ENCODE assay signal across 9 mouse cellular contexts in genomic region chr2:143837291-143837701, GRCm38 (mm10). TPM values are rescaled to one million over a fixed set of nuclear protein-coding genes. Genes with fewer than 3 reads are reported as not detected.
DNase-seq lines count a peak whose midpoint lies in the region; ATAC-seq and TF ChIP-seq lines count a peak whose summit lies in the region.
"Had no signal": no experiment of that assay in that cellular context is flagged by ENCODE, and none has a peak within 500 bp of the region (broad histone marks: within the 10 kb centered on the region; RNA-seq: fewer than 3 reads in every experiment).

No protein-coding gene starts in this region.

- H3K36me3 ChIP-seq in heart, embryonic 16.5 days (ENCODE audit: control insufficient read depth, insufficient read depth) = no peaks in the 10 kb centered on the region
- no peaks in the 10 kb centered on the region for H3K36me3 ChIP-seq in liver, embryonic 14.5 days (replicated peaks; ENCODE audit: control insufficient read depth, insufficient read depth, low read depth)
- H3K36me3 ChIP-seq in neural tube, embryonic 11.5 days (ENCODE audit: control insufficient read depth, insufficient read depth, low read length) = no peaks in the 10 kb centered on the region
- no peaks in the 10 kb centered on the region for H3K36me3 ChIP-seq in stomach, postnatal 0 days (ENCODE audit: control insufficient read depth, insufficient read depth, low read length)

- TF ChIP-seq CTCF in liver, embryonic 14.5 days (IDR thresholded peaks at IDR 0.05; ENCODE audit: low read depth) = peak; percentile 80
- peak; percentile 87 for TF ChIP-seq CTCF in stomach, postnatal 0 days (IDR thresholded peaks at IDR 0.05; ENCODE audit: low read depth)

- DNase-seq in CD4-positive, CD25-positive, alpha-beta regulatory T cell, adult 2 months (ENCODE audit: low read depth, low spot score) = peak; percentile 83
- DNase-seq in brain, embryonic 18.5 days (ENCODE audit: low read depth, low spot score) = peak; percentile 39
- DNase-seq in fibroblast of lung, adult 2 months (ENCODE audit: low read depth) = peak; percentile 58
- DNase-seq in kidney, postnatal 25 days = peak; percentile 69 to 85
- DNase-seq in liver, embryonic 14.5 days (ENCODE audit: low read depth in 3 of 3, low spot score in 3 of 3) = peak; percentile 46 to 62 (median 59)
- peak; percentile 79 for DNase-seq in neural tube, embryonic 11.5 days (ENCODE audit: low spot score)
- peak; percentile 72 for DNase-seq in stomach, postnatal 0 days (ENCODE audit: low spot score)

- 3% methylated on average over 8 of the region's 8 CpGs for WGBS in heart, embryonic 16.5 days
- 6% methylated on average over 8 of the region's 8 CpGs for WGBS in liver, embryonic 14.5 days (ENCODE audit: insufficient replicate concordance)
- 1% methylated on average over 8 of the region's 8 CpGs for WGBS in neural tube, embryonic 11.5 days
- WGBS in stomach, postnatal 0 days = 2% methylated on average over 8 of the region's 8 CpGs

- ATAC-seq in heart, embryonic 16.5 days (replicated peaks; ENCODE audit: extremely low read depth, insufficient read depth, low FRiP score) = 0 out of 2 replicates have a peak, but pooled peaks have one; percentile 49
- ATAC-seq in liver, embryonic 14.5 days (ENCODE audit: insufficient read depth) = no peak
- ATAC-seq in neural tube, embryonic 11.5 days (ENCODE audit: insufficient read depth, low FRiP score, low TSS enrichment) = peak; percentile 60
- peak; percentile 48; the same call in 1 of the 2 replicates for ATAC-seq in stomach, postnatal 0 days (ENCODE audit: low FRiP score, low TSS enrichment)

- H3K9me3 ChIP-seq in heart, embryonic 16.5 days (replicated peaks; ENCODE audit: control insufficient read depth, low read length) = no peaks in the 10 kb centered on the region
- no peaks in the 10 kb centered on the region for H3K9me3 ChIP-seq in liver, embryonic 14.5 days (ENCODE audit: control insufficient read depth, low read length)
- no peaks in the 10 kb centered on the region for H3K9me3 ChIP-seq in neural tube, embryonic 11.5 days (ENCODE audit: control insufficient read depth, low read length)
- no peaks in the 10 kb centered on the region for H3K9me3 ChIP-seq in stomach, postnatal 0 days (ENCODE audit: control insufficient read depth, low read length)

- H3K4me2 ChIP-seq in heart, embryonic 16.5 days (ENCODE audit: low read depth, low read length) = peak overlapping the region; percentile 72
- peak overlapping the region; percentile 36; the same call in 1 of the 2 replicates for H3K4me2 ChIP-seq in liver, embryonic 14.5 days (ENCODE audit: low read depth)
- peak overlapping the region; percentile 26 for H3K4me2 ChIP-seq in neural tube, embryonic 11.5 days (ENCODE audit: low read depth)
- peak overlapping the region; percentile 51; the same call in 1 of the 2 replicates for H3K4me2 ChIP-seq in stomach, postnatal 0 days (replicated peaks; ENCODE audit: low read depth)

- peak overlapping the region; percentile 43 for H3K4me3 ChIP-seq in heart, embryonic 16.5 days (ENCODE audit: low read length)
- no peak overlapping the region for H3K4me3 ChIP-seq in liver, embryonic 14.5 days (ENCODE audit: insufficient read depth in 1 of 2, low read depth in 2 of 2, low read length in 2 of 2)
- H3K4me3 ChIP-seq in neural tube, embryonic 11.5 days (ENCODE audit: low read depth, low read length) = 0 out of 2 replicates have a peak overlapping the region, but pooled peaks have one; percentile 20
- 0 out of 2 replicates have a peak overlapping the region, but pooled peaks have one; percentile 13 for H3K4me3 ChIP-seq in stomach, postnatal 0 days (ENCODE audit: low read depth, low read length)
- H3K4me3 ChIP-seq: erythroblast, embryonic 14.5 days had no signal

- no peak overlapping the region for H3K27ac ChIP-seq in heart, embryonic 16.5 days (ENCODE audit: low read length)
- H3K27ac ChIP-seq in liver, embryonic 14.5 days = no peak overlapping the region
- no peak overlapping the region for H3K27ac ChIP-seq in neural tube, embryonic 11.5 days (ENCODE audit: low read depth, low read length)
- H3K27ac ChIP-seq in stomach, postnatal 0 days (replicated peaks) = no peak overlapping the region

- H3K4me1 ChIP-seq in heart, embryonic 16.5 days (ENCODE audit: control insufficient read depth, insufficient read depth, low read length) = peaks cover 7% of the 10 kb centered on the region; the same call in 1 of the 2 replicates
- H3K4me1 ChIP-seq in liver, embryonic 14.5 days (replicated peaks; ENCODE audit: control insufficient read depth in 2 of 2, insufficient read depth in 2 of 2, low read length in 1 of 2) = peaks cover 0 to 4% of the 10 kb centered on the region in 2 experiments; a peak in 2 of 4 replicates
- no peaks in the 10 kb centered on the region for H3K4me1 ChIP-seq in neural tube, embryonic 11.5 days (ENCODE audit: control insufficient read depth, insufficient read depth, low read length)
- H3K4me1 ChIP-seq in stomach, postnatal 0 days (replicated peaks; ENCODE audit: control insufficient read depth, insufficient read depth) = no peaks in the 10 kb centered on the region

- no peak for TF ChIP-seq EP300 in liver, embryonic 14.5 days (IDR thresholded peaks at IDR 0.05; ENCODE audit: low read depth)
- no peak for TF ChIP-seq EP300 in stomach, postnatal 0 days (optimal IDR thresholded peaks at IDR 0.05)

- no peaks in the 10 kb centered on the region for H3K27me3 ChIP-seq in heart, embryonic 16.5 days (ENCODE audit: control insufficient read depth, insufficient read depth, low read length)
- H3K27me3 ChIP-seq in liver, embryonic 14.5 days (ENCODE audit: control insufficient read depth, insufficient read depth, low read length) = no peaks in the 10 kb centered on the region
- H3K27me3 ChIP-seq in neural tube, embryonic 11.5 days (ENCODE audit: control insufficient read depth, insufficient read depth, low read length) = no peaks in the 10 kb centered on the region
- no peaks in the 10 kb centered on the region for H3K27me3 ChIP-seq in stomach, postnatal 0 days (ENCODE audit: control insufficient read depth, insufficient read depth, low read length)

- peak overlapping the region; percentile 64; the same call in 1 of the 2 replicates for H3K9ac ChIP-seq in heart, embryonic 16.5 days (ENCODE audit: low read length)
- H3K9ac ChIP-seq in liver, embryonic 14.5 days (replicated peaks) = no peak overlapping the region
- H3K9ac ChIP-seq in neural tube, embryonic 11.5 days (ENCODE audit: low read length) = no peak overlapping the region
- H3K9ac ChIP-seq in stomach, postnatal 0 days (ENCODE audit: low read length) = no peak overlapping the region

RNA-seq across cellular contexts. Expression of gene Bfsp1, which starts 25.7 kb away (rescaled TPM):
- 1.1 and 1.4 TPM in 2 replicates for polyA plus RNA-seq in heart, embryonic 16.5 days (2015; fragmentation: Nextera tagmentation; extraction: Ambion mirVana)
- polyA plus RNA-seq in liver, embryonic 14.5 days (2012; rRNA removed) = 0.09 and 0.13 TPM in 2 replicates
- 0.08 and 0.22 TPM in 2 replicates for polyA plus RNA-seq in liver, embryonic 14.5 days (2014; fragmentation: Nextera tagmentation; extraction: Ambion mirVana)
- polyA plus RNA-seq in neural tube, embryonic 11.5 days (2014; fragmentation: Nextera tagmentation; extraction: Ambion mirVana) = 0.82 and 0.97 TPM in 2 replicates
- polyA plus RNA-seq in stomach, postnatal 0 days (2015; fragmentation: Nextera tagmentation; extraction: Ambion mirVana) = 1.5 and 1.6 TPM in 2 replicates
- polyA plus RNA-seq: erythroblast, embryonic 14.5 days had no signal

Comparison
In these comparisons a context has a peak if more than half of its experiments do, and no peak if none do; other contexts are left out.
1. H3K4me3 ChIP-seq: peak in heart, embryonic 16.5 days (single experiment), neural tube, embryonic 11.5 days (single experiment) and stomach, postnatal 0 days (single experiment); none in liver, embryonic 14.5 days (0 of 2).
2. Peak in every context shown above with its lines, with median percentiles within 50 percentile points of each other: DNase-seq and H3K4me2 ChIP-seq.